Mouse (Mus musculus) liver, postnatal 0 days (tissue): Measurements from ENCODE around the gene Cnppd1.

Source experiments
- CTCF ChIP-seq: sonication (generic); IDR thresholded peaks from 2 replicates; pipeline ENCODE4 v1.5.1; 2016; ENCODE audit warnings: antibody characterized with exemption, low read depth
- EP300 ChIP-seq: IDR thresholded peaks from 2 replicates; pipeline ENCODE4 v1.6.1; 2016; ENCODE audit warnings: antibody characterized with exemption, low read depth, mild to moderate bottlenecking

GRCm38 (mm10) chr1:75141486-75142190, 873 bp downstream of the Cnppd1 start:
- no peak for TF ChIP-seq CTCF
- no peak for TF ChIP-seq EP300
